Mouse (Mus musculus): ENCODE measurements around the gene Mfn2. TPM values are rescaled to one million over a fixed set of nuclear protein-coding genes. Genes with fewer than 3 reads are reported as not detected.

Gene Mfn2
- polyA plus RNA-seq, 1 experiment, result not detected

- H3K4me1 ChIP-seq (ENCODE audit: control insufficient read depth, insufficient read depth, low read length), result peaks cover 30% of the 10 kb centered on the region
- TF ChIP-seq CTCF (IDR thresholded peaks at IDR 0.05; ENCODE audit: insufficient read depth, low read depth, low read length), result no peak
- TF ChIP-seq POLR2A (IDR thresholded peaks at IDR 0.05; ENCODE audit: insufficient read depth, low read depth, low read length), result no peak
- WGBS, result 82% methylated on average over 7 of the region's 7 CpGs
- no peak overlapping the region for H3K27ac ChIP-seq (ENCODE audit: insufficient read depth, low read depth, low read length)
- no peak overlapping the region for H3K4me3 ChIP-seq (ENCODE audit: insufficient read depth, low read depth, low read length)
These were observed 4.1 kb downstream of the Mfn2 start for GRCm38 (mm10) chr4:147900452-147900851.

DNA sequence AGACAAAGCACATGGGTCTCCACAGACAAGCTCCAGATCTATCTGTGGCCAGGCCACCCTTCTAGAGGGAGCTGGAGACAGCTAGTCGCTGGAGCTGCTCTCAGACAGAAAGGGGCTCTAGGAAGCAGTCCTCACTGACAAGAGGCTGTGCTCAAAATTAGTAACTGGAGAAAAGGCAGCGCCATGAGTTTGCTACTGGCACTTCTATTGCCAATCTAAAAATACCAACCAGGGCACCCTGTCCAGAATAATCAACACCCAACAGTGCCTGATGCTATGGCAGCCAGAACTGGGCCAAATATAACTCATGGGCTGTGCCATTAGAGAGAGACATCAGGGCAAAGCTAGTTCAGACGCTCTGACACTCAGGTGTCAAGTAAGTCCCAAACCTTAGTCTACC lies 7.2 kb downstream of the Mfn2 start:
- Histone ChIP-seq H3K4me1 (ENCODE audit: control insufficient read depth, insufficient read depth, low read length) (peaks cover 21% of the 10 kb centered on the region), H3K4me3 (ENCODE audit: insufficient read depth, low read depth, low read length) (no peak overlapping the region), H3K27ac (ENCODE audit: insufficient read depth, low read depth, low read length) (0 out of 2 replicates have a peak overlapping the region, but pooled peaks have one; percentile 13)
- TF ChIP-seq POLR2A (IDR thresholded peaks at IDR 0.05; ENCODE audit: insufficient read depth, low read depth, low read length) (no peak), CTCF (IDR thresholded peaks at IDR 0.05; ENCODE audit: insufficient read depth, low read depth, low read length) (no peak)
- WGBS, result 56% methylated on average over 3 of the region's 3 CpGs

DNA sequence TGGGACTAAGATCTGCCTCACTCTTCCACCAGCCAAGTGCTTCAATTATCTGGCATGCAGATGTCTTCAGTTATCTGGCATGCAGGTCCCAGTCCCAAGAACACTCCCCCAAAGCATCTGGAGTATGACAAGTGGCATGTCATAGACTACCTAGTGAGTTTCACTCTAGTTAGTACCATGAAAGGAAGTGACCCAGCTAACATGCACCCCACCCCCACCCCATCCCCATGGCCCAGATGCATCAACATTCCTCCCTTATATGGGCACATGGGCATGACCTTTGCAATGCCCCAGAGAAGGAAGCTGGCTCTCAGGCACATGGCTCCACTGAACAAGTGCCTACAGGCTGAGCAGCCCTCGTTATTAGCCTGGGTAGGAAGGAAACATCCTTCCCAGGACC lies 8.1 kb downstream of the Mfn2 start:
- H3K27ac ChIP-seq (ENCODE audit: insufficient read depth, low read depth, low read length), result no peak overlapping the region
- H3K4me1 ChIP-seq (ENCODE audit: control insufficient read depth, insufficient read depth, low read length), result peaks cover 21% of the 10 kb centered on the region
- WGBS, result 62% methylated on average over 1 of the region's 1 CpGs
- H3K4me3 ChIP-seq (ENCODE audit: insufficient read depth, low read depth, low read length), result no peak overlapping the region
- TF ChIP-seq CTCF (IDR thresholded peaks at IDR 0.05; ENCODE audit: insufficient read depth, low read depth, low read length) (no peak), POLR2A (IDR thresholded peaks at IDR 0.05; ENCODE audit: insufficient read depth, low read depth, low read length) (no peak)

GRCm38 (mm10) chr4:147895815-147896330 lies 8.6 kb downstream of the Mfn2 start:
- 91% methylated on average over 4 of the region's 4 CpGs for WGBS

DNA sequence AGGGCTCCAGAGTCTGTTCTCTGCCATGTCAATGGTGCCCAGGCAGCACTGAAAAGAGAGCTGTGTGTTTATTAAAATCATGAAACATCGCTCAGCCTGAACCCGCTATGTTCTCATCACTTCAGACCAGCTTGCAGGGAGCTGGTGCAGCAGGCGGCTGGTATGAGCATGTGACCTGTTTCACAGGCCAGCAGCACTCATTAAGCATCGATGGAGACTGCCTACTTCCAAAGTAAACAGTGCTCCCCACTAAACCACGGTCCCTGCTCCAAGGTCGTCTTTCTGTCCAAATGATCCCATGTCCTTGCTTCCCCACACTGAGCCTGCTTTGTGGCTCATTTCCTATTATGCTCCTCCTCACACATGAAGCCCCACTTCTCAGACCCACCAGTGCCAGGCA lies 14.2 kb downstream of the Mfn2 start:
- H3K4me3 ChIP-seq (ENCODE audit: insufficient read depth, low read depth, low read length), result no peak overlapping the region
- no peak overlapping the region for H3K27ac ChIP-seq (ENCODE audit: insufficient read depth, low read depth, low read length)
- 67% methylated on average over 6 of the region's 6 CpGs for WGBS
- TF ChIP-seq POLR2A (IDR thresholded peaks at IDR 0.05; ENCODE audit: insufficient read depth, low read depth, low read length), result no peak
- TF ChIP-seq CTCF (IDR thresholded peaks at IDR 0.05; ENCODE audit: insufficient read depth, low read depth, low read length), result no peak
- H3K4me1 ChIP-seq (ENCODE audit: control insufficient read depth, insufficient read depth, low read length), result peaks cover 4% of the 10 kb centered on the region; the same call in 1 of the 2 replicates

More at GRCm38 (mm10) chr4:147895815-147896330, 8.6 kb downstream of the Mfn2 start:
- H3K27ac ChIP-seq (ENCODE audit: insufficient read depth, low read depth, low read length), result no peak overlapping the region
- H3K4me1 ChIP-seq (ENCODE audit: control insufficient read depth, insufficient read depth, low read length), result peaks cover 20% of the 10 kb centered on the region
- no peak for TF ChIP-seq CTCF (IDR thresholded peaks at IDR 0.05; ENCODE audit: insufficient read depth, low read depth, low read length)
- TF ChIP-seq POLR2A (IDR thresholded peaks at IDR 0.05; ENCODE audit: insufficient read depth, low read depth, low read length), result no peak
- no peak overlapping the region for H3K4me3 ChIP-seq (ENCODE audit: insufficient read depth, low read depth, low read length)

GRCm38 (mm10) chr4:147888237-147888636 lies 16.3 kb downstream of the Mfn2 start:
- Histone ChIP-seq H3K4me3 (ENCODE audit: insufficient read depth, low read depth, low read length) (no peak overlapping the region), H3K4me1 (ENCODE audit: control insufficient read depth, insufficient read depth, low read length) (peaks cover 4% of the 10 kb centered on the region; the same call in 1 of the 2 replicates), H3K27ac (ENCODE audit: insufficient read depth, low read depth, low read length) (no peak overlapping the region)
- TF ChIP-seq CTCF (IDR thresholded peaks at IDR 0.05; ENCODE audit: insufficient read depth, low read depth, low read length) (no peak), POLR2A (IDR thresholded peaks at IDR 0.05; ENCODE audit: insufficient read depth, low read depth, low read length) (no peak)
- 62% methylated on average over 4 of the region's 4 CpGs for WGBS

GRCm38 (mm10) chr4:147887277-147887676 lies 17.2 kb downstream of the Mfn2 start:
- no peak overlapping the region for H3K27ac ChIP-seq (ENCODE audit: insufficient read depth, low read depth, low read length)
- peaks cover 4% of the 10 kb centered on the region; the same call in 1 of the 2 replicates for H3K4me1 ChIP-seq (ENCODE audit: control insufficient read depth, insufficient read depth, low read length)
- WGBS, result 91% methylated on average over 7 of the region's 7 CpGs
- H3K4me3 ChIP-seq (ENCODE audit: insufficient read depth, low read depth, low read length), result no peak overlapping the region
- no peak for TF ChIP-seq CTCF (IDR thresholded peaks at IDR 0.05; ENCODE audit: insufficient read depth, low read depth, low read length)
- no peak for TF ChIP-seq POLR2A (IDR thresholded peaks at IDR 0.05; ENCODE audit: insufficient read depth, low read depth, low read length)

GRCm38 (mm10) chr4:147886158-147886557 lies 18.3 kb downstream of the Mfn2 start:
- Histone ChIP-seq H3K27ac (ENCODE audit: insufficient read depth, low read depth, low read length) (no peak overlapping the region), H3K4me3 (ENCODE audit: insufficient read depth, low read depth, low read length) (no peak overlapping the region), H3K4me1 (ENCODE audit: control insufficient read depth, insufficient read depth, low read length) (peaks cover 4% of the 10 kb centered on the region; the same call in 1 of the 2 replicates)
- 91% methylated on average over 12 of the region's 12 CpGs for WGBS
- no peak for TF ChIP-seq CTCF (IDR thresholded peaks at IDR 0.05; ENCODE audit: insufficient read depth, low read depth, low read length)
- no peak for TF ChIP-seq POLR2A (IDR thresholded peaks at IDR 0.05; ENCODE audit: insufficient read depth, low read depth, low read length)

DNA sequence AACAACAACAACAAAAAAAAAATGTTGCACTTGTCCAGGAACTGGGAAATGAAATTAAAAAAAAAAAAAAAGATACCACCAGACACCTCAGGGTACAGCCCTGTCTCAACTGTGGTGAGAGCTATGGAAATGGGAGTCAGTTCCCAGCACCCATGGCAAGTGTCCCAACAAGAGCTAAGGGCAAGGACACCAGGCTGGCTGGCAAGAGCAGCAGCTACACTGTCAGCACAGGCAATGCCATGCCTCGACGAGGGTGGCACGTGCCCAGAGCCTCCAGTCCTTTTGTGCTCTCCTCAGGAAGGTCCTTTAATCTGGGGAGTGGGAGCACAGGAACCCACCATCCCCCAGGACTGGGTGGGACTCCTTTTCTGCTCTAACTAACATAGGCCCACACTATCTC lies 20.4 kb downstream of the Mfn2 start:
- no peak overlapping the region for H3K27ac ChIP-seq (ENCODE audit: insufficient read depth, low read depth, low read length)
- 78% methylated on average over 3 of the region's 3 CpGs for WGBS
- TF ChIP-seq POLR2A (IDR thresholded peaks at IDR 0.05; ENCODE audit: insufficient read depth, low read depth, low read length), result no peak
- no peak for TF ChIP-seq CTCF (IDR thresholded peaks at IDR 0.05; ENCODE audit: insufficient read depth, low read depth, low read length)
- H3K4me1 ChIP-seq (ENCODE audit: control insufficient read depth, insufficient read depth, low read length), result no peaks in the 10 kb centered on the region
- H3K4me3 ChIP-seq (ENCODE audit: insufficient read depth, low read depth, low read length), result no peak overlapping the region
